Mouse (Mus musculus): ENCODE data around the gene Neurl3. TPM values are rescaled to one million over a fixed set of nuclear protein-coding genes. Genes with fewer than 3 reads are reported as not detected.

Gene Neurl3
- 602 TPM for polyA plus RNA-seq (2017; shearing (Covaris generic))

DNA sequence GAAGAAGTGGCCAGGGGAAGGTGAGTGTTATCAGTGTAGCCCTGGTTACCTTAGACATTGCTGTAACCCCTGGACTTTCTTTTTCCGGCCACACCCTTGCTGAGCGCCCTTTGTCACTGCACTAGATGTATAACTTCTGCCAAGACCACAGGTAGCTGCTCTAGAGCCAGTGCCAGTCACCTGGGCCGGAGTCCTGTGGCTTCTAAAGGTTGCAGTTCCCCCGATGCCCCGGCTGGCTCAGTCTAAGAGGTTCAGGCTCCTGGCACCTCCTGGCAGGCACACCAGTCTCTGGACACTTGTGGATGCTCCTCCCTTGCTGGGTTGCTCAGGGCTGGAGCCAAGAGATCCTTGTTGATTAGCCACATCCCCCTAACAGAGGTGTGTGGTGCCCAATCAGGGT is at the start of gene Neurl3:
Neurl3 (minus strand) TSS at position 225 of the 400 bp plus-strand sequence.

DNA sequence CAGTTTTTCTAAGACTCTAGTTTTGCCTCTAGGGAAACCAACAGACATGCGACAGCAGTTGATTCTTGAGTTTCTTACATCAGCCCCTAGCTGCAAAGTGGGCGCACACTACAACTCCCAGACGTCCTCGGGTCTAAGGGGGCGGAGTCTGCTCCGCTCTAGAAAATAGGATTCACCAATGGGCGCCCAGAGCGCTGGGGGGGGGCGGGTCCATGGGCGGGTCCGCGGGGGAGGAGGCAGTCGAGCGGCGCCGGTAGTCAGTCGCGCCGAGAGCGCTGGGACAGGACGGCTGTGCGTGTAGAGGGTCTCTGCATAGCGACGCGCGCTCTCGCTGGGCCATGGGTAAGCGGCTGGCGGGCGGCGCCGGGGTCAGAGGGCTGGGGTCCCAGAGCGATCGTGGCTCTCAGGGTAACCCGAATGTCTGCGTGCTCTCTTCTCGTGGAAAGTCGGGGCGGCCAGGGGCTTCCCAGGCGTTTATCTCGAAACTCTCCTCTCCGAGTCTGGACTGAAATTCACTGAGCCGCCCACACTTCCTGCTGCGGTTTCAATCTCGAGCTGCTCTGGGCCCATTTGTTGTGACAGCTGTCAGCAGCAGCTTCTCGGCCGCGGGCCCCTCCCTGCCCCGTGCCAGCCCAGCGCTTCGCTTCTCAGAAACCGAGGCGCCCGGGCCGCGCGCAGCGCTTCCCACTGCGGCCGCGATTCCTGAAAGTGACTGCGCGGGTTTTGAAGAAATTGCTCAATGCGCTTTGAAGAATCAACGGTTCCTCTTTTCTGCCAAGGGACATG is 33.2 kb upstream of the Neurl3 start, which contains the start of gene Arid5a:
Arid5a (plus strand) TSS at position 239 of the 786 bp plus-strand sequence.

DNA sequence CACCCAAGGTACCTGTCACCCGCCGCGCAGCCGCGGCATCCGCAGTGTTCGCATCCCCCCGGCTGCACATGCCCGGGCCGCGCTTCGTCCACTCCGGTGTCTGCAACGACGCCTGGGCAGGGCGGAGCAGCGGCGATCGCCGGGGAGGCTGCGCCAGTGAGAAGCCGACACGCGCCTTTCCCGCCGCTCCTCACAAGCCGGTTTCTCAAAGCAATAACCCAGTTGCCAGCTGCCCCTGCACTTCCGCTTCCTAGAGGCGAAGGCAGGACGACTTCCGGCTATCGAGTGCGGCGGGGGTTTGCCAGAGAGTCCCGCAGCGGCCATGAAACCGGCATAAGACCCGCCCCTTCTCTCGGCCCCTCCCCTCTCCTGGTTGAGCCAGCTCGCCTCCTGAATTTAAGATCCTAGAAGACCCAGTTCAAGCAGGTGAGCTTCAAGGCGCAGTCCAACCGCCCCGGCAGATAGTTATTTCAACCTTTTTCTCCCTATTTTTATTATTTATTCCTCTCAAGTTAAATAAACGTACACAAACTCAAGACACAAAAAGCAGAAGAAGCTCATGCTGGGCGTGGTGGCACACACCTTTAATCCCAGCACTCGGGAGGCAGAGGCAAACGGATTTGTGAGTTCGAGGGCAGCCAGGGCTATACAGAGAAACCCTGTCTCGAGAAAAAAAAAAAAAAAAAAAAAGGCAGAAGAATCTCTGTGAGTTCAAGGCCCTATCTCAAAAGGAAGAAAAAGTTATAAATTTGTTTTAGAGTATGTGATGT is 30.2 kb downstream of the Neurl3 start, which contains the start of gene Uggt1:
Uggt1 (minus strand) TSS at position 663 of the 770 bp plus-strand sequence.

Other genes with a start within 250 kb of the Neurl3 start
- 19.5 TPM for gene Hs6st1, start 206.3 kb downstream of the Neurl3 start, polyA plus RNA-seq (2017; shearing (Covaris generic))
- gene Uggt1, start 30.0 kb downstream of the Neurl3 start, polyA plus RNA-seq (2017; shearing (Covaris generic)): 86.8 TPM
- 634 TPM for gene Arid5a, start 33.1 kb upstream of the Neurl3 start, polyA plus RNA-seq (2017; shearing (Covaris generic))
- 89.9 TPM for gene Kansl3, start 94.5 kb upstream of the Neurl3 start, polyA plus RNA-seq (2017; shearing (Covaris generic))
- gene Fer1l5, start 97.6 kb upstream of the Neurl3 start, polyA plus RNA-seq (2017; shearing (Covaris generic)): 0.51 TPM
- 23.3 TPM for gene Lman2l, start 170.6 kb upstream of the Neurl3 start, polyA plus RNA-seq (2017; shearing (Covaris generic))
- gene Cnnm4, start 196.9 kb upstream of the Neurl3 start, polyA plus RNA-seq (2017; shearing (Covaris generic)): 4.6 TPM
- 25.1 TPM for gene Cnnm3, start 237.2 kb upstream of the Neurl3 start, polyA plus RNA-seq (2017; shearing (Covaris generic))

Measured in effector memory CD4-positive, alpha-beta T cell, adult 5 months (primary cell).